In genomic region chr3:121954421-121954820, GRCm38 (mm10) we compare ENCODE assay signal across 8 mouse cellular contexts. TPM values are rescaled to one million over a fixed set of nuclear protein-coding genes. Genes with fewer than 3 reads are reported as not detected.
DNase-seq lines count a peak whose midpoint lies in the region; ATAC-seq and TF ChIP-seq lines count a peak whose summit lies in the region.

No protein-coding gene starts in this region.

- 17% methylated on average over 2 of the region's 2 CpGs for WGBS in kidney, adult 2 months
- 49% methylated on average over 2 of the region's 2 CpGs for WGBS in hindbrain, embryonic 12.5 days
- 63% methylated on average over 2 of the region's 2 CpGs for WGBS in liver, embryonic 13.5 days (ENCODE audit: insufficient replicate concordance)

- DNase-seq in kidney, adult 2 months: peak; percentile 44
- DNase-seq in kidney, adult 11 months: no peak
- DNase-seq in liver, embryonic 13.5 days: no peak
- no peak for DNase-seq in embryo, embryonic 9.5 days (ENCODE audit: extremely low spot score)
- no peak for DNase-seq in gastrocnemius, postnatal 4 days (ENCODE audit: low spot score in 2 of 2)
- no peak for DNase-seq in right cerebral cortex, postnatal 4 days

- no peaks in the 10 kb centered on the region for H3K9me3 ChIP-seq in hindbrain, embryonic 12.5 days (replicated peaks)
- H3K9me3 ChIP-seq in liver, embryonic 13.5 days (replicated peaks): no peaks in the 10 kb centered on the region; the same call in 1 of the 2 replicates

- TF ChIP-seq CTCF in kidney, adult 2 months (conservative IDR thresholded peaks at IDR 0.05; ENCODE audit: insufficient read depth, insufficient read length, low read depth, low read length): no peak
- TF ChIP-seq CTCF in cortical plate, adult 2 months (IDR thresholded peaks at IDR 0.05; ENCODE audit: extremely low read depth, insufficient read depth, low read length): no peak

- no peak for ATAC-seq in hindbrain, embryonic 12.5 days (ENCODE audit: low FRiP score)
- ATAC-seq in liver, embryonic 13.5 days (ENCODE audit: low read depth): no peak

- H3K4me2 ChIP-seq in hindbrain, embryonic 12.5 days (replicated peaks): 0 out of 2 replicates have a peak overlapping the region, but pooled peaks have one; percentile 15
- H3K4me2 ChIP-seq in liver, embryonic 13.5 days: peak overlapping the region; percentile 88; the same call in 1 of the 2 replicates

- H3K27ac ChIP-seq in kidney, adult 2 months (ENCODE audit: insufficient read depth, low read depth, low read length): peak overlapping the region; percentile 88
- peak overlapping the region; percentile 18; the same call in 1 of the 2 replicates for H3K27ac ChIP-seq in cortical plate, adult 2 months (ENCODE audit: insufficient read depth, low read length)
- no peak overlapping the region for H3K27ac ChIP-seq in hindbrain, embryonic 12.5 days
- no peak overlapping the region for H3K27ac ChIP-seq in liver, embryonic 13.5 days

- H3K4me3 ChIP-seq in kidney, adult 2 months (ENCODE audit: insufficient read depth, low read depth, low read length): peak overlapping the region; percentile 81; the same call in 1 of the 2 replicates
- peak overlapping the region; percentile 44; the same call in 1 of the 2 replicates for H3K4me3 ChIP-seq in cortical plate, adult 2 months (ENCODE audit: insufficient read depth, low read length)
- no peak overlapping the region for H3K4me3 ChIP-seq in hindbrain, embryonic 12.5 days
- 0 out of 2 replicates have a peak overlapping the region, but pooled peaks have one; percentile 65 for H3K4me3 ChIP-seq in liver, embryonic 13.5 days (replicated peaks)

- no peaks in the 10 kb centered on the region for H3K4me1 ChIP-seq in kidney, adult 2 months (ENCODE audit: control insufficient read depth, insufficient read depth, low read length)
- H3K4me1 ChIP-seq in cortical plate, adult 2 months (ENCODE audit: control insufficient read depth, insufficient read depth, low read length): no peaks in the 10 kb centered on the region; the same call in 1 of the 2 replicates
- peaks cover 7% of the 10 kb centered on the region; the same call in 1 of the 2 replicates for H3K4me1 ChIP-seq in hindbrain, embryonic 12.5 days
- peaks cover 13% of the 10 kb centered on the region for H3K4me1 ChIP-seq in liver, embryonic 13.5 days (replicated peaks)

- H3K36me3 ChIP-seq in kidney, adult 2 months (ENCODE audit: control insufficient read depth, insufficient read depth, low read length): no peaks in the 10 kb centered on the region
- no peaks in the 10 kb centered on the region for H3K36me3 ChIP-seq in hindbrain, embryonic 12.5 days
- H3K36me3 ChIP-seq in liver, embryonic 13.5 days: no peaks in the 10 kb centered on the region

- H3K27me3 ChIP-seq in kidney, adult 2 months (replicated peaks; ENCODE audit: control insufficient read depth, insufficient read depth, low read length): no peaks in the 10 kb centered on the region
- peaks cover 27% of the 10 kb centered on the region for H3K27me3 ChIP-seq in hindbrain, embryonic 12.5 days
- peaks cover 24% of the 10 kb centered on the region for H3K27me3 ChIP-seq in liver, embryonic 13.5 days

- no peak overlapping the region for H3K9ac ChIP-seq in hindbrain, embryonic 12.5 days
- no peak overlapping the region for H3K9ac ChIP-seq in liver, embryonic 13.5 days

- no peak for TF ChIP-seq POLR2A in kidney, adult 2 months (IDR thresholded peaks at IDR 0.05; ENCODE audit: low read depth, low read length)
- no peak for TF ChIP-seq POLR2A in cortical plate, adult 2 months (IDR thresholded peaks at IDR 0.05; ENCODE audit: extremely low read depth, insufficient read depth, low read length)

RNA-seq across cellular contexts. Expression of gene Arhgap29, which starts 2.1 kb away (rescaled TPM):
- 28.4 and 31.7 TPM in 2 replicates for polyA plus RNA-seq in kidney, adult 2 months (2012; rRNA removed)
- polyA plus RNA-seq in cortical plate, adult 2 months (2012; rRNA removed): 16.1 and 16.8 TPM in 2 replicates
- 41.5 and 50.6 TPM in 2 replicates for polyA plus RNA-seq in hindbrain, embryonic 12.5 days (2016; fragmentation: Nextera tagmentation; extraction: Ambion mirVana)
- polyA plus RNA-seq in liver, embryonic 13.5 days (2015; fragmentation: Nextera tagmentation; extraction: Ambion mirVana): 5.2 and 6.6 TPM in 2 replicates
- 100 to 1,000 TPM in 1 of 2 experiments, 10 to 100 TPM in 1; 87.7 to 101 TPM for total RNA-seq in gastrocnemius, postnatal 4 days (2021)

Comparison
In these comparisons a context has a peak if more than half of its experiments do, and no peak if none do; other contexts are left out.
1. H3K27ac ChIP-seq: peak in kidney, adult 2 months (single experiment) and cortical plate, adult 2 months (single experiment); none in hindbrain, embryonic 12.5 days (single experiment) and liver, embryonic 13.5 days (single experiment).